Mouse (Mus musculus) hindbrain, embryonic 11.5 days (tissue): ENCODE results near the gene Kctd10. TPM values are rescaled to one million over a fixed set of nuclear protein-coding genes. Genes with fewer than 3 reads are reported as not detected.
A peak's percentile ranks its signal among the peaks of the same experiment; 100 is the strongest.

Source experiments
- ATAC-seq: fragments of 200-750 bp; cut with Nextera tagmentation; 2 replicates; pipeline ENCODE4 v1.8.0; 2017; ENCODE audit warnings: mild to moderate bottlenecking, moderate TSS enrichment, moderate library complexity; ENCODE audit not compliant: low FRiP score
- DNase-seq: peaks from one replicate; pipeline ENCODE4 v3.0.0-alpha.2; 2015; ENCODE audit warnings: low spot score
- H3K27ac ChIP-seq: fragments of 300-500 bp; sonication (generic); 2 replicates; pipeline ENCODE4 v1.5.1; 2014; ENCODE audit warnings: mild to moderate bottlenecking, low read depth, low read length
- H3K27me3 ChIP-seq: fragments of 300-500 bp; sonication (generic); 2 replicates; pipeline ENCODE4 v1.6.1; 2014; ENCODE audit warnings: mild to moderate bottlenecking, low read length, moderate library complexity, mixed read lengths; ENCODE audit not compliant: control insufficient read depth, insufficient read depth
- H3K36me3 ChIP-seq: fragments of 300-500 bp; sonication (generic); 2 replicates; pipeline ENCODE4 v1.6.1; 2014; ENCODE audit warnings: mild to moderate bottlenecking, low read length, moderate library complexity, mixed read lengths; ENCODE audit not compliant: control insufficient read depth, insufficient read depth
- H3K4me1 ChIP-seq: fragments of 300-500 bp; sonication (generic); replicated peaks from 2 replicates; pipeline ENCODE4 v1.6.1; 2014; ENCODE audit warnings: low read length, mixed read lengths; ENCODE audit not compliant: control insufficient read depth, insufficient read depth
- H3K4me2 ChIP-seq: fragments of 300-500 bp; sonication (generic); replicated peaks from 2 replicates; pipeline ENCODE4 v1.6.1; 2014; ENCODE audit warnings: mild to moderate bottlenecking, low read depth, low read length
- H3K4me3 ChIP-seq: fragments of 300-500 bp; sonication (generic); 2 replicates; pipeline ENCODE4 v1.5.1; 2014; ENCODE audit warnings: low read depth, low read length
- H3K9ac ChIP-seq: fragments of 300-500 bp; sonication (generic); 2 replicates; pipeline ENCODE4 v1.6.1; 2014; ENCODE audit warnings: low read depth, low read length
- H3K9me3 ChIP-seq: fragments of 300-500 bp; sonication (generic); 2 replicates; pipeline ENCODE4 v1.6.1; 2016; ENCODE audit warnings: low read length; ENCODE audit not compliant: control insufficient read depth
- WGBS: fragments of 180-500 bp; shearing (Covaris S2); extraction: QIAGEN DNeasy Blood & Tissue Kit; methylation state at CpG from one replicate; pipeline ENCODE4 v1.1.7; 2014; 5-methylcytosine and 5-hydroxymethylcytosine counted together
- polyA plus RNA-seq: library from polyadenylated mRNA; unstranded; fragments of >200 nt; fragmentation: Nextera tagmentation; extraction: Ambion mirVana; gene quantifications from 2 replicates; pipeline ENCODE4 v1.2.1, GENCODE M21; 2014

Kctd10 gene
- polyA plus RNA-seq, 1 experiment from 2014 or later, result 104 TPM

DNA sequence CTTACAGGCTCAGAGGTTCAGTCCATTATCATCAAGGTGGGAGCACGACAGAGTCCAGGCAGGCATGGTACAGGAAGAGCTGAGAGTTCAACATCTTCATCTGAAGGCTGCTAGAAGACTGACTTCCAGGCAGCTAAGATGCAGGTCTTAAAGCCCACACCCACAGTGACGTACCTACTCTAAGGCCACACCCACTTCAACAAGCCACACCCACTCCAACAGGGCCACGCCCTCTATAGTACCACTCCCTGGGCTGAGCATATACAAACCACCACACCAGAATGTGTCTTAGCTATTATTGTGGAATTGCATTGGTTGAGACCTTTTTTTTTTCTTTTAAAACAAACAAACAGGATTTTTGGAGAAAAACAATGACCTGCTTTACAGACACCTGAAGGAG lies 34.8 kb downstream of the Kctd10 start:
- Histone ChIP-seq H3K36me3 (no peaks in the 10 kb centered on the region), H3K27ac (no peak overlapping the region), H3K27me3 (no peaks in the 10 kb centered on the region), H3K4me2 (no peak overlapping the region), H3K4me1 (no peaks in the 10 kb centered on the region), H3K9me3 (no peaks in the 10 kb centered on the region), H3K4me3 (no peak overlapping the region), H3K9ac (no peak overlapping the region)
- ATAC-seq, result no peak
- DNase-seq, result no peak
- 59% methylated on average over 3 of the region's 3 CpGs for WGBS

DNA sequence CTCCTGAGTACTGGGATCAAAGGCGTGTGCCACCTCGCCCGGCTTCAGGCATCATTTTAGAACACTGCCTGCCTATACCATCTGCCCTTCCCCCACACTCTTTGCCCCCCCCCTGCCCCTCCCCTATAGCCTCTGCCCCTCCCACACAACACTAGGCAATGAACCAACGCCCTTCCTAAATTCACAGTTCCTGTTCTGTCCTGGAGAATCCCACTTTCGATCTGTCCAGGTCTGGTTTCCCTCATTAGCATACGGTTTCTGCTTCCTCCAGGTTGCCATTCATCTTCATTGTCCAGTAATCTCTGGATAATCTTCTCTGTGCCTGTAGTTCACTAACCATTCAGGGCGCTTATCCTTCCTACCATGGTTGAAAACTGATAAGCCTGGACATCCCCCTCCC lies 36.7 kb downstream of the Kctd10 start:
- no peak for DNase-seq
- no peak overlapping the region for H3K27ac ChIP-seq
- H3K9ac ChIP-seq, result no peak overlapping the region
- H3K9me3 ChIP-seq, result no peaks in the 10 kb centered on the region
- ATAC-seq, result no peak
- no peaks in the 10 kb centered on the region for H3K36me3 ChIP-seq
- no peak overlapping the region for H3K4me3 ChIP-seq
- no peaks in the 10 kb centered on the region for H3K4me1 ChIP-seq
- no peaks in the 10 kb centered on the region for H3K27me3 ChIP-seq
- H3K4me2 ChIP-seq, result no peak overlapping the region
- WGBS, result 88% methylated on average over 7 of the region's 7 CpGs

DNA sequence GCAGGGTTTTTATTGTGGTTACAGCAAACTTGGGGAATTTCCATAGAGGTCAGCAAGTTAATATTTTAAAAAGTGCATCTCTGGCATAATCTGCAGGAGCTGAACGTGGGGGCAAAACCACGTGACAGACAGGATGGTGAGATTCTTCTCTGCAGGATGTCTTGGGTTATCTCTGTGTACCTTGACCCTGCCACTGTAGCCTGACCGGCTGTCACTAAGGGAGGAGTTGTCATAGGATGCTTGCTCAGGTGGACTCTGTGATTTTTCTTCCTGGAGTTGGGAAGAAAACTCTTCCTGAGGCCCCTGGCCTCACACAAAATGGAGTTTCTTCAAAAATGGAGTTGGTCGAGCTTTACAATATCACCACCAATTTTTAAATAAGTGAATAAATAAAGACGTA lies 37.3 kb downstream of the Kctd10 start:
- no peaks in the 10 kb centered on the region for H3K4me1 ChIP-seq
- ATAC-seq, result no peak
- WGBS, result 87% methylated on average over 5 of the region's 5 CpGs

DNA sequence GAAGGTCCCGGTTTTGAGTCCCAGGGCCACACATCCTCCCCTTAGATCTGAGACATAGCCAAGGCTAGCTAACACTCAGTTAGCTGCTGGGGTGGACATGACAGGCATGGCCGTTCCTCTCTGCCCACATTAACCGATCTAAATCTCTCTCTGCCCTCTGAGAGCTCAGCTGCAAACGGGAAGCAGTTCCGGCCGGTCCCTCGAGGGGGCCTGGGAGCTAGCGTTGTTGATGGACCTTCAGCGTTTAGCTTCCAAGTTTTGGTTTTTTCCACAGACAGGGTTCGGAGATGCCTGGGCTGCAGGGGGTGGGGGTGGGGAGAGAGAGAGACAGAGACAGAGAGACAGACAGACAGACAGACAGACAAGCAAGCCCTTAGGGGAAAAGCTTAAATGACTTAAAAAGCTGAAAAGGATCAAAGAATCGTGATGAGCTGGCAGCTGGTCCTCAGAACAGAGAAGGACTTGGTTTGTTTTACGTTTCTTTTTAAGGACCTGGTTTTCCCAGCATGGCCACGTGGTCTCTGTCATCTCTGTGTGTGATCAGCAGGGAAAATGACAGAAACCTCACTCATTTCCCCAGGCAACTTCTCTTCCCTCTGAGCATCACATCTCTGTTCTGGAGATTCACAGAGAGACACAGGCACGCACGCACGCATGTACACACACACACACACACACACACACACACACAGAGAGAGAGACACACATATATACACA lies 56.4 kb downstream of the Kctd10 start:
- DNase-seq (peak; percentile 78), ATAC-seq (no peak)
- H3K27me3 ChIP-seq, result no peaks in the 10 kb centered on the region
- H3K4me1 ChIP-seq, result no peaks in the 10 kb centered on the region
- H3K4me2 ChIP-seq, result no peak overlapping the region
- H3K9me3 ChIP-seq, result no peaks in the 10 kb centered on the region
- WGBS, result 27% methylated on average over 16 of the region's 16 CpGs
- H3K36me3 ChIP-seq, result no peaks in the 10 kb centered on the region
- no peak overlapping the region for H3K27ac ChIP-seq
- H3K9ac ChIP-seq, result no peak overlapping the region
- no peak overlapping the region for H3K4me3 ChIP-seq

More for the DNA sequence above, 37.3 kb downstream of the Kctd10 start:
- H3K4me3 ChIP-seq, result no peak overlapping the region
- no peaks in the 10 kb centered on the region for H3K27me3 ChIP-seq
- no peak overlapping the region for H3K27ac ChIP-seq
- no peaks in the 10 kb centered on the region for H3K36me3 ChIP-seq
- no peak for DNase-seq
- no peak overlapping the region for H3K4me2 ChIP-seq
- H3K9me3 ChIP-seq, result no peaks in the 10 kb centered on the region
- no peak overlapping the region for H3K9ac ChIP-seq

DNA sequence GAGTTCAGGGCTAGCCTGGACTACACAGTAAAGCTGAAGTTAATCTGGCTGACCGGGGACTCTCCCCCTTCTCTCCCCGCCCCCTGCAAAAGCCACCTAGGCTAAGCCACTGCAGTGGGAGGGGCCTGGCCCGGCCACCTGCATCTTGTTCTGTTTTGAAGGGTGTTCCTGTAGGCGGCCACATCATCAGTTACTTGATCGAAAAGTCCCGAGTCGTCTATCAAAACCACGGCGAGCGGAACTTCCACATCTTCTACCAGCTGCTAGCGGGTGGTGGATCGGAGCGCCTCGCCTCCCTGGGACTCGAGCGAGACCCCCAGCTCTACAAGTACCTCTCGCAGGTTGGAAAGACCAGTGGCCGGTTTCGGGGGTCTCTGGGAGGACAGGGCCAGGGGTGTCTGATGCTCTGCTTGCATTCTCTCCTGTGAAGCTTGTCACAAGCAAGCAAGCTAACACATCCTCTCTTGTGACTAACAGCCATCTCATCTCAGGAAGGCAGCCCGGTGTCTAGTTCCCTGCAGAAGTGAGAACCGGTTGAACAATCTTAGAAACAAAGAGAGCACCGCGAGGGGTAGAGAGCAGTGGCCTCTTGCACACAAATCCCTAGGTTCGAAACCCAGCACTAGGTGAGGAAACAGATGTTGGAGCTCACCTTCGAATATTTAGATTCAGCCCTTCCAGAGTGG lies 57.1 kb downstream of the Kctd10 start:
- no peak for DNase-seq
- Histone ChIP-seq H3K9ac (no peak overlapping the region), H3K36me3 (no peaks in the 10 kb centered on the region), H3K9me3 (no peaks in the 10 kb centered on the region), H3K4me1 (no peaks in the 10 kb centered on the region), H3K27ac (no peak overlapping the region), H3K4me3 (no peak overlapping the region), H3K27me3 (no peaks in the 10 kb centered on the region), H3K4me2 (no peak overlapping the region)
- ATAC-seq, result no peak
- 61% methylated on average over 25 of the region's 25 CpGs for WGBS

Other genes with a start within 250 kb of the Kctd10 start
- gene Acacb, start 234.0 kb downstream of the Kctd10 start, polyA plus RNA-seq, result 1.4 and 1.6 TPM in 2 replicates
- gene Foxn4, start 106.7 kb downstream of the Kctd10 start, polyA plus RNA-seq, result 3.0 and 3.4 TPM in 2 replicates
- gene Myo1h, start 91.3 kb downstream of the Kctd10 start, polyA plus RNA-seq, result 0.59 and 0.96 TPM in 2 replicates
- 37.3 and 48.0 TPM in 2 replicates for gene Ube3b, start 99 bp upstream of the Kctd10 start, polyA plus RNA-seq
- 20.3 and 23.4 TPM in 2 replicates for gene Mmab, start 63.6 kb upstream of the Kctd10 start, polyA plus RNA-seq
- 58.7 and 61.1 TPM in 2 replicates for gene Mvk, start 63.8 kb upstream of the Kctd10 start, polyA plus RNA-seq
- gene Fam222a, start 187.5 kb upstream of the Kctd10 start, polyA plus RNA-seq, result 4.8 and 6.5 TPM in 2 replicates